Mouse (Mus musculus): ENCODE data around the gene Cenpv. TPM values are rescaled to one million over a fixed set of nuclear protein-coding genes. Genes with fewer than 3 reads are reported as not detected.
A peak's percentile ranks its signal among the peaks of the same experiment; 100 is the strongest.

Cenpv gene
- total RNA-seq, 1 experiment = 66.5 TPM

DNA sequence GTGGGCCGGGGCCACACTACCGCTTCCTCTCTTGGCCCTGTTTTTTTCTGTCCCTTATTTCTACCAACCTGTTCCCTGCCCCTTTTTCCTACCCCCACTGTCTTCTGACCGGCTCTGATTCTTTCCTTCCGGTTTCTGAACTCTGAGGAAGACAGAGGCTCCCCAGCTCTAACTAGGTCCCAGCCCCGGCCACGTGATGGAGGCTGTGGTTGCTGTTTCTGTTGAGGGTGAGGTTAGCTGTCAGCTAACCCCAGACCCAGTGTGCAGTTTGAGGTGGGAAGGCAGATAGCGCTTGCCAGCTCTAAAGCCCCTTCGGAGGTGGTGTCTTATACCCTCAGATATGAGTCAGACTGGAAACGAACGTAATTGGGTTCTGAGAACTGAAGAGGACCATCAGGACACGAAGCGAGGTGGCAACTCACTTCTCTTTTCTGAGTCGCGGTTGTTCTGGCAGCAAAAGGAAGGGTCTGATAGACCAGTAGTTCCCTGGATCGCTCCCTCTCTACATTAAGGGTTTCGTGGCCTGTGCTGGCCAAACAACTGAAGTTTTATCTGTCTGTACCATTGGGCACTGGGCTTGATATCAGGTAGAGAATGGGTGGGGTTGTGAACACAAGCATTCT lies 37.6 kb upstream of the Cenpv start:
- in situ Hi-C loops (cut with MboI; ENCODE audit: low sequenced_read_pairs in 2 of 2, unreplicated experiment in 2 of 2) = no loop called here
- peaks cover 0 to 11% of the 10 kb centered on the region in 2 experiments; a peak in 2 of 4 replicates for H3K4me1 ChIP-seq (ENCODE audit: control insufficient read depth in 2 of 2, insufficient read depth in 2 of 2, low read length in 2 of 2, poor library complexity in 1 of 2)
- H3K36me3 ChIP-seq (ENCODE audit: control insufficient read depth, insufficient read depth, low read length, poor library complexity, severe bottlenecking) = no peaks in the 10 kb centered on the region
- no peak overlapping the region for H3K4me3 ChIP-seq (ENCODE audit: insufficient read depth in 1 of 2, low read depth in 1 of 2, low read length in 2 of 2, poor library complexity in 1 of 2, severe bottlenecking in 1 of 2)
- H3K9ac ChIP-seq (ENCODE audit: insufficient read depth, low read depth, low read length, poor library complexity, severe bottlenecking) = 0 out of 2 replicates have a peak overlapping the region, but pooled peaks have one; percentile 7
- no peak for TF ChIP-seq MAFK (IDR thresholded peaks at IDR 0.05; ENCODE audit: insufficient read depth, low read depth, low read length)
- no peak for TF ChIP-seq ZNF384 (IDR thresholded peaks at IDR 0.05; ENCODE audit: low read depth, low read length)
- no peak for TF ChIP-seq ZC3H11A (IDR thresholded peaks at IDR 0.05; ENCODE audit: borderline replicate concordance, low read depth, low read length)
- no peak for TF ChIP-seq HCFC1 (IDR thresholded peaks at IDR 0.05; ENCODE audit: borderline replicate concordance, insufficient read depth, low read length)
- no peak for TF ChIP-seq CHD2 (IDR thresholded peaks at IDR 0.05; ENCODE audit: low read depth, low read length)
- no peaks in the 10 kb centered on the region for H3K9me3 ChIP-seq (ENCODE audit: control insufficient read depth, insufficient read depth, low read depth, low read length)
- H3K27ac ChIP-seq (ENCODE audit: insufficient read depth, low read depth, low read length, poor library complexity, severe bottlenecking) = no peak overlapping the region
- DNase-seq (ENCODE audit: low read depth, low spot score) = no peak

GRCm38 (mm10) chr11:62575659-62576438 lies 36.8 kb upstream of the Cenpv start:
- H3K27ac ChIP-seq (ENCODE audit: insufficient read depth, low read depth, low read length, poor library complexity, severe bottlenecking) = no peak overlapping the region
- TF ChIP-seq ZC3H11A (IDR thresholded peaks at IDR 0.05; ENCODE audit: borderline replicate concordance, low read depth, low read length) = no peak
- TF ChIP-seq HCFC1 (IDR thresholded peaks at IDR 0.05; ENCODE audit: borderline replicate concordance, insufficient read depth, low read length) = no peak
- TF ChIP-seq MAFK (IDR thresholded peaks at IDR 0.05; ENCODE audit: insufficient read depth, low read depth, low read length) = no peak
- TF ChIP-seq CHD2 (IDR thresholded peaks at IDR 0.05; ENCODE audit: low read depth, low read length) = no peak
- no peak for TF ChIP-seq ZNF384 (IDR thresholded peaks at IDR 0.05; ENCODE audit: low read depth, low read length)

GRCm38 (mm10) chr11:62575297-62575658 lies 36.2 kb upstream of the Cenpv start:
- DNase-seq (ENCODE audit: low read depth, low spot score) = peak; percentile 91
- Histone ChIP-seq H3K9ac (ENCODE audit: insufficient read depth, low read depth, low read length, poor library complexity, severe bottlenecking) (peak overlapping the region; percentile 18), H3K4me3 (ENCODE audit: insufficient read depth in 1 of 2, low read depth in 1 of 2, low read length in 2 of 2, poor library complexity in 1 of 2, severe bottlenecking in 1 of 2) (peak overlapping the region; percentile 48 to 68), H3K27ac (ENCODE audit: insufficient read depth, low read depth, low read length, poor library complexity, severe bottlenecking) (no peak overlapping the region), H3K9me3 (ENCODE audit: control insufficient read depth, insufficient read depth, low read depth, low read length) (no peaks in the 10 kb centered on the region), H3K4me1 (ENCODE audit: control insufficient read depth in 2 of 2, insufficient read depth in 2 of 2, low read length in 2 of 2, poor library complexity in 1 of 2) (peaks cover 0 to 11% of the 10 kb centered on the region in 2 experiments; a peak in 2 of 4 replicates), H3K36me3 (ENCODE audit: control insufficient read depth, insufficient read depth, low read length, poor library complexity, severe bottlenecking) (no peaks in the 10 kb centered on the region)
- TF ChIP-seq MAFK (IDR thresholded peaks at IDR 0.05; ENCODE audit: insufficient read depth, low read depth, low read length) = no peak
- TF ChIP-seq ZNF384 (IDR thresholded peaks at IDR 0.05; ENCODE audit: low read depth, low read length) = no peak
- no peak for TF ChIP-seq CHD2 (IDR thresholded peaks at IDR 0.05; ENCODE audit: low read depth, low read length)
- TF ChIP-seq ZC3H11A (IDR thresholded peaks at IDR 0.05; ENCODE audit: borderline replicate concordance, low read depth, low read length) = 0 out of 2 replicates have a peak, but pooled peaks have one; percentile 24
- TF ChIP-seq HCFC1 (IDR thresholded peaks at IDR 0.05; ENCODE audit: borderline replicate concordance, insufficient read depth, low read length) = no peak
- in situ Hi-C loops (cut with MboI; ENCODE audit: low sequenced_read_pairs in 2 of 2, unreplicated experiment in 2 of 2) = no loop called here

More at GRCm38 (mm10) chr11:62575659-62576438, 36.8 kb upstream of the Cenpv start:
- Histone ChIP-seq H3K36me3 (ENCODE audit: control insufficient read depth, insufficient read depth, low read length, poor library complexity, severe bottlenecking) (no peaks in the 10 kb centered on the region), H3K9ac (ENCODE audit: insufficient read depth, low read depth, low read length, poor library complexity, severe bottlenecking) (peak overlapping the region; percentile 18), H3K4me1 (ENCODE audit: control insufficient read depth in 2 of 2, insufficient read depth in 2 of 2, low read length in 2 of 2, poor library complexity in 1 of 2) (peaks cover 0 to 11% of the 10 kb centered on the region in 2 experiments; a peak in 2 of 4 replicates), H3K9me3 (ENCODE audit: control insufficient read depth, insufficient read depth, low read depth, low read length) (no peaks in the 10 kb centered on the region), H3K4me3 (ENCODE audit: insufficient read depth in 1 of 2, low read depth in 1 of 2, low read length in 2 of 2, poor library complexity in 1 of 2, severe bottlenecking in 1 of 2) (peak overlapping the region; percentile 48 to 68)
- DNase-seq (ENCODE audit: low read depth, low spot score) = no peak
- in situ Hi-C loops (cut with MboI; ENCODE audit: low sequenced_read_pairs in 2 of 2, unreplicated experiment in 2 of 2) = no loop called here

DNA sequence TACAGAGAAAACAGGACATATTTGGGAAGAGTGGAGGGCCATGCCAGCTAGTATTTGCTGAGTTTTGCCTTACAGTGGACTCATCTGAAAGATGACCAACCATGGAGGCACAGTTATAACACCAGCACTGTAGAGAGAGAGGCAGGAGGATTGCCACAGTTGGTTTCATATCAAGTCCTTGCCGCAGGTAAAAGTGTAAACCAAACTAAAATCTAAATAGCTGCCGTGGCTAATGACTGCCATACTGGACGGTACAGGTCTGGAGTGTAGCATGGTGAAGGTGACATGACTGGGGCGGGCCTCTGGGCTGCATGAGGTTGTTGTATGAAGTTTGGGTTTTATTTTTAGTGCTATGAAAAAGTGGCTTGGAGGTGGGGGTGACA lies 35.6 kb upstream of the Cenpv start:
- Histone ChIP-seq H3K4me1 (ENCODE audit: control insufficient read depth in 2 of 2, insufficient read depth in 2 of 2, low read length in 2 of 2, poor library complexity in 1 of 2) (peaks cover 0 to 11% of the 10 kb centered on the region in 2 experiments; a peak in 2 of 4 replicates), H3K9me3 (ENCODE audit: control insufficient read depth, insufficient read depth, low read depth, low read length) (no peaks in the 10 kb centered on the region), H3K36me3 (ENCODE audit: control insufficient read depth, insufficient read depth, low read length, poor library complexity, severe bottlenecking) (no peaks in the 10 kb centered on the region), H3K9ac (ENCODE audit: insufficient read depth, low read depth, low read length, poor library complexity, severe bottlenecking) (no peak overlapping the region), H3K4me3 (ENCODE audit: insufficient read depth in 1 of 2, low read depth in 1 of 2, low read length in 2 of 2, poor library complexity in 1 of 2, severe bottlenecking in 1 of 2) (no peak overlapping the region), H3K27ac (ENCODE audit: insufficient read depth, low read depth, low read length, poor library complexity, severe bottlenecking) (no peak overlapping the region)
- no peak for DNase-seq (ENCODE audit: low read depth, low spot score)
- in situ Hi-C loops (cut with MboI; ENCODE audit: low sequenced_read_pairs in 2 of 2, unreplicated experiment in 2 of 2) = no loop called here
- TF ChIP-seq ZNF384 (IDR thresholded peaks at IDR 0.05; ENCODE audit: low read depth, low read length) = no peak
- no peak for TF ChIP-seq HCFC1 (IDR thresholded peaks at IDR 0.05; ENCODE audit: borderline replicate concordance, insufficient read depth, low read length)
- no peak for TF ChIP-seq CHD2 (IDR thresholded peaks at IDR 0.05; ENCODE audit: low read depth, low read length)
- TF ChIP-seq ZC3H11A (IDR thresholded peaks at IDR 0.05; ENCODE audit: borderline replicate concordance, low read depth, low read length) = no peak
- TF ChIP-seq MAFK (IDR thresholded peaks at IDR 0.05; ENCODE audit: insufficient read depth, low read depth, low read length) = no peak
